Mouse (Mus musculus) liver, embryonic 13.5 days (tissue): ENCODE data around the gene Eef1akmt4. TPM values are rescaled to one million over a fixed set of nuclear protein-coding genes. Genes with fewer than 3 reads are reported as not detected.

Experiments
- ATAC-seq: fragments of 200-750 bp; cut with Nextera tagmentation; 2 replicates; pipeline ENCODE4 v1.8.0; 2017; ENCODE audit warnings: low read depth, mild to moderate bottlenecking, moderate number of reproducible peaks, moderate library complexity
- DNase-seq: peaks from one replicate; pipeline ENCODE4 v3.0.0; 2022
- H3K27ac ChIP-seq: fragments of 300-500 bp; sonication (generic); 2 replicates; pipeline ENCODE4 v1.5.1; 2015; ENCODE audit warnings: moderate library complexity, mild to moderate bottlenecking, inconsistent platforms
- H3K27me3 ChIP-seq: fragments of 300-500 bp; sonication (generic); 2 replicates; pipeline ENCODE4 v1.6.1; 2015; ENCODE audit warnings: mild to moderate bottlenecking, inconsistent platforms
- H3K36me3 ChIP-seq: fragments of 300-500 bp; sonication (generic); 2 replicates; pipeline ENCODE4 v1.6.1; 2015; ENCODE audit warnings: mild to moderate bottlenecking, inconsistent platforms
- H3K4me1 ChIP-seq: fragments of 300-500 bp; sonication (generic); replicated peaks from 2 replicates; pipeline ENCODE4 v1.6.1; 2015; ENCODE audit warnings: inconsistent platforms
- H3K4me2 ChIP-seq: fragments of 300-500 bp; sonication (generic); 2 replicates; pipeline ENCODE4 v1.6.1; 2015; ENCODE audit warnings: inconsistent platforms, mild to moderate bottlenecking, moderate library complexity
- H3K4me3 ChIP-seq: fragments of 300-500 bp; sonication (generic); replicated peaks from 2 replicates; pipeline ENCODE4 v1.5.1; 2015; ENCODE audit warnings: mild to moderate bottlenecking, inconsistent platforms
- H3K9ac ChIP-seq: fragments of 300-500 bp; sonication (generic); 2 replicates; pipeline ENCODE4 v1.6.1; 2015; ENCODE audit warnings: mild to moderate bottlenecking, inconsistent platforms
- H3K9me3 ChIP-seq: fragments of 300-500 bp; sonication (generic); replicated peaks from 2 replicates; pipeline ENCODE4 v1.6.1; 2016; ENCODE audit warnings: inconsistent platforms
- WGBS: fragments of 180-500 bp; shearing (Covaris S2); methylation state at CpG from one replicate; pipeline ENCODE4 v1.1.7; 2015; ENCODE audit not compliant: insufficient replicate concordance; 5-methylcytosine and 5-hydroxymethylcytosine counted together
- polyA plus RNA-seq: library from polyadenylated mRNA; unstranded; fragments of >200 nt; fragmentation: Nextera tagmentation; extraction: Ambion mirVana; gene quantifications from 2 replicates; pipeline ENCODE4 v1.2.1, GENCODE M21; 2015

Gene Eef1akmt4
- polyA plus RNA-seq, 1 experiment from 2014 or later = 23.7 TPM

DNA sequence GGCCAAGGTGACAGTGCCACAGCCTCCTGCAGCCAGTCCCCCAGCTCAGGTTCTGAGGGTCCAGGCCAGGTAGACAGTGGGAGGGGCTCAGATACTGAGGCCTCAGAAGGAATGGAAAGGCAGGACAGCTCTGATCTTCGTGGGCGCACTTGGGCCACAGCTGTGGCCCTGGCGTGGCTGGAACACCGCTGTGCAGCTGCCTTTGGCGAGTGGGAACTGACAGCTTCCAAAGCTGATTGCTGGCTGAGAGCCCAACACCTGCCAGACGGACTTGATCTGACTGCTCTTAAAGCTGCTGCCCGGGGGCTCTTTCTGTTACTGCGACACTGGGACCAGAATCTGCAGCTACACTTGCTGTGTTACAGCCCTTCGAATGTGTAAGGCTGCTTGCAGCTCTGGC, 6.7 kb upstream of the Eef1akmt4 start:
- ATAC-seq = no peak
- WGBS = 74% methylated on average over 9 of the region's 9 CpGs
- no peak for DNase-seq
- Histone ChIP-seq H3K4me1 (peaks cover 12% of the 10 kb centered on the region), H3K36me3 (peaks cover 50% of the 10 kb centered on the region), H3K27ac (no peak overlapping the region), H3K9me3 (no peaks in the 10 kb centered on the region), H3K4me2 (no peak overlapping the region), H3K4me3 (no peak overlapping the region), H3K27me3 (peaks cover 3% of the 10 kb centered on the region; the same call in 1 of the 2 replicates), H3K9ac (no peak overlapping the region)

DNA sequence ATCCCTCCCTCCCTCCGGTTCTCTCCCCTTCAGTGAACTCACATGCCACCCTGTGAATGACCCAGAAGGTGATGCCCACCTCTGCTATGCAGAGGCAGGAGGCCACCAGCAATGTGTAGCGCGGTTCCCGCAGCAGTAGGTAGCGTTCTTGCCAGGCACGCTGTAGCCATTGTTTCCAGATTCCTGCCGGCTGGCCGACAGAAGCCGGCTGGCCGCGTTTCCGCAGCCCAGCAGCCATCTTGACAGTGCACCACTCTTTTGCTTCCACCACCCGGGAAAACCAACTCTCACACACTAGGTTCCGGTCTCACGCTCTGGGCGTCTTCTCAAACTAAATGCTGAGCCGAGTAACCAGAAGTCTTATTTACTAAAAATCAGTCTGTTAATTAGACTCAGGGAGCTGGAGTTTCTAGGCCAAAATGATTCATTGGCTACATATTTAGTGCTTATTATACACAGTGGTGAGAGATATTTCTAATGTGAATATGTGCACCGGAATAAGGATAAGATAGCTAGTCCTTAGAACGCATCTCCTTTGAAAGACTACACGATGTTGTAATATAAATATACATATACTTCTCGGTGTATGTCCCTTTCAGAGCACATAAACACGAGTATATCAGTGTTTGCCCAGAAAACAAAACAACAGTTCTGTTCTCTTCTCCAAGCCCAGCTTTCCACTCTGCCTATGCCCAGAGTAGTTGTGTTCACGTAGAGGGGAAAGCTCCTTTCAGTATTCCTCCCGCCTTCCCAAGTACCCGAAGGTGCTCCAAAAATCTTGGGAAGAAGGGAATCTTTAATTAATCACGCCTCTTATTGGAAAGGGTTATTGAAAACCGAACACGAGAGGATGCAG, 664 bp upstream of the Eef1akmt4 start:
- peak; percentile 71 for DNase-seq
- Histone ChIP-seq H3K27ac (peak overlapping the region; percentile 80), H3K9me3 (no peaks in the 10 kb centered on the region), H3K27me3 (no peaks in the 10 kb centered on the region), H3K4me3 (peak overlapping the region; percentile 78), H3K9ac (peak overlapping the region; percentile 82), H3K4me1 (peaks cover 35% of the 10 kb centered on the region), H3K4me2 (peak overlapping the region; percentile 92), H3K36me3 (peaks cover 37% of the 10 kb centered on the region)
- whole genome bisulfite sequencing = under 1% methylated on average over 28 of the region's 28 CpGs
- peak; percentile 45 for ATAC-seq

DNA sequence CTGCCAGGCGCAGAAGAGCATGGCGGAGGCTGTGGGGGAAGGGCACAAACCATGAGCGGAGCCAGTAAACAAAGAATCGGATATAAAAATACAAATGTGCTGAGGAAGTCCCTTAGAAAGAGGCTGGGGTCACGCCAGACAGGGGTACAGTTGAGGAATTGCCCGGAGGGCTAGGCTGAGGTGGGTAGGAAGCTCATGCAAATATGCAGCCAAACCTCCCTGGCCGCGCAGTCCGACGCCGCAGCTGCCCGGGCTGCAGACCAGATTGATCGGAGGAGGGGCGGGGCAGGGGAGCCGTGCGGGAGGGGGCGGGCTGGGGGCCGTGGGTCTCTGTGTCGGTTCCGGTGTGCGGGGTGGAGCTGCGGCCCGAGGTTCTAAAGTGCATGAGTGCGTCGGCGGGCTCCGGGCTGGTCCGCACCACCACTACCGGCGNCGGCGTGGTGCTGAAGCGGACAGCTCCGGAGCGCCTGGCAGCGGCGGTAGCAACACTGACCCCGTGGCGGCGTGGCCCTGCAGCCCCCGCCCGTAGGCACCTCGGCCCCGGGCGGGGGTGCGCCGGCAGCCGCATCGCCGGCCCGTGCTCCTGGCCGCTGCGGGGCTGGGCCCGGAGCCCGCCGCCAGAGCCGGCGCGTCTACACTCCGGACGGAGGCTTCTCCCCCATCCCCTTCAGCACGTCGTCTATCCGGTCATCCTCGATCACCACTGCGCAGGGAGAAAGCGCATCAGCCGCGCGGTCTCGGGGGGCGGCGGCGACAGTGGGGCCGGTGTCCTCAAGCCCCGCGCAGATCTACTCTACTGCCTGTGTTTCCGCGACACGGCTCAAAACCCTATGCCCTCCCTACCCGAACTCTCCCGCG, 8.4 kb downstream of the Eef1akmt4 start:
- DNase-seq (no peak), ATAC-seq (peak; percentile 25)
- Histone ChIP-seq H3K9me3 (no peaks in the 10 kb centered on the region), H3K27me3 (peaks cover 69% of the 10 kb centered on the region), H3K4me1 (peaks cover 35% of the 10 kb centered on the region), H3K27ac (no peak overlapping the region), H3K4me2 (peak overlapping the region; percentile 95), H3K36me3 (no peaks in the 10 kb centered on the region), H3K9ac (0 out of 2 replicates have a peak overlapping the region, but pooled peaks have one; percentile 71), H3K4me3 (peak overlapping the region; percentile 69)
- 4% methylated on average over 69 of the region's 83 CpGs for WGBS

DNA sequence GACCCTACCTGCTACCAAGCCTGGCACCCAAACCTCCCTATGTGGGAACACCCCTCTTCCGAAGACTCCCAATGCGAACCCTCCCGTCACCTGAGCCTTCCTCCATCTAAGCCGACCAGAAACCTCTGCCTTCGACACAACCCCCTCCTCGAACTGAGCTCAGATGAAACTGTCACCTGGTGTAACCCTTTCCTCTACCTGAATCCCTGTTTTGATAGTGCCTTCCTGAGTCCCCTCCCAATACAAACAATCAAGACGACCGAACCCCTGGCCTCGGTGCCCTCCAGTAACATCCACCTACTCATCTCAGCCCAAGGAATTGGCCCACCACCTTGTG, 9.0 kb downstream of the Eef1akmt4 start:
- Histone ChIP-seq H3K4me1 (peaks cover 35% of the 10 kb centered on the region), H3K36me3 (no peaks in the 10 kb centered on the region), H3K27ac (no peak overlapping the region), H3K27me3 (peaks cover 69% of the 10 kb centered on the region), H3K9me3 (no peaks in the 10 kb centered on the region), H3K4me2 (peak overlapping the region; percentile 95), H3K9ac (peak overlapping the region; percentile 71; the same call in 1 of the 2 replicates), H3K4me3 (peak overlapping the region; percentile 69)
- WGBS = 0% methylated on average over 9 of the region's 9 CpGs
- ATAC-seq = no peak
- DNase-seq = no peak

DNA sequence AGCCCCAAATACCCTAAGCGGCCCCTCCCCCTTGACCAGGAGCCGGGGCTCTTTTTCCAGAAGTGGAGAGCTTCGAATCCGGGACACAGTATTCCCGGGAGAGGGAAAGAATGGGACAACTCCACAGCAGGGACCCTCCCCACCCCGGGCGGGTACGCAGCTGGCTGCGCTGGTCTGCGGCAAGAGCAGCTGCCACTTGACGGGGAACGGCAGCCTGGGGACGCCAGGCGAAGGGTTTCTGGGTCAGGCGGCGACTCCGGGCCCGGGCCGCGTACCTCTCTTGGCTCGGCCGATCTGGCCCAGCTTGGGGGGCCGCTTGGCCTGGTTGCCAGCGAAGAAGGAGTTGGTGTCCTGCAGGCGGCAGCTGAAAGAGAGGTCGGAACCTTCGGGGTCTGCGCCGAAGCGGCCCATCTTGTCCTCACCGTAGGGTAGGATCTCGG, 9.4 kb downstream of the Eef1akmt4 start:
- 1% methylated on average over 32 of the region's 32 CpGs for WGBS
- Histone ChIP-seq H3K9ac (peak overlapping the region; percentile 71), H3K4me2 (peak overlapping the region; percentile 95), H3K9me3 (no peaks in the 10 kb centered on the region), H3K4me3 (peak overlapping the region; percentile 69), H3K4me1 (peaks cover 35% of the 10 kb centered on the region), H3K27ac (no peak overlapping the region), H3K36me3 (no peaks in the 10 kb centered on the region), H3K27me3 (peaks cover 69% of the 10 kb centered on the region)
- ATAC-seq (no peak), DNase-seq (no peak)

DNA sequence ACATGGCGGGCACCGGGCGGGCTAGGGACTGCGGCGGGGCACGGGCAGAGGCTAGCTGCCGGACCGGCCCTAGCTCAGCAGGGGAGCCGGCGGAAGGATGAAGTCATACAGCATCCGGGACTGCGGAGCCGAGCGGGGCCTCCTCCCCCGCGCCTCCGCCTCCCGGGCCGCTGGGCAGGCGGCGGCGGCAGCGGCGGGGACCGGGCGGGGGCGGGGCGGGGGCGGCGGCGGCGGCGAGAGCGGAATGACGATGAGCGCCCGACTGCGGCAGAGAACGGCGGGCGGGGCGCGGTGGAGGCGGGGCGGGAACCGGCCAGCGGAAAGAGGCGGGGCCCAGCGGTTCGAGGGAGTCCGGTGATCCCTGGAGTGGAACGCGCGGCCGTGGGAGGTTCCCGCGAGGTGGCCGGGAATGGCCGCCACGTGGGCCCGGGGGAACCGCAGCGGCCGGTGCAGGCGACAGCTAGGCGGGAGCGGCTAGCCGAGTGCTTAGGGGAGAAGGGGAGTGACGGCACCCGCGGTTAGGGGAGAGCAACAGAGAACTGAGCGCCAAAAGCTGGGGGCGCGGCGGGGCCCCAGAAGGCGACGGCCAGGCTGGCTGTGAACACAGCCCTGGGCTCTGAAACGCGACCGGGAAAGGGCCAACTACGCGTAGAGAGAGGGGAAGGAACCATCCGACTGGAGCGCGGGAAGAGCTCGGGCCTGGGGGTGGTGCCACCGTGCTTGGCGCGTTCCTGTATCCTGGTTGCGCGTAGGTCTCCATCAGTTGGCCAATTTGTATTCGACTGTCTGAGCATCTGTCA, 10.0 kb downstream of the Eef1akmt4 start, which contains the start of gene Camk2n2:
TSS of gene Camk2n2 (minus strand) at position 97 of the 800 bp plus-strand sequence.
- H3K27ac ChIP-seq = peak within 1 kb of the TSS; percentile 31; the same call in 1 of the 2 replicates
- H3K27me3 ChIP-seq = peaks cover 71% of the 10 kb centered on the region

DNA sequence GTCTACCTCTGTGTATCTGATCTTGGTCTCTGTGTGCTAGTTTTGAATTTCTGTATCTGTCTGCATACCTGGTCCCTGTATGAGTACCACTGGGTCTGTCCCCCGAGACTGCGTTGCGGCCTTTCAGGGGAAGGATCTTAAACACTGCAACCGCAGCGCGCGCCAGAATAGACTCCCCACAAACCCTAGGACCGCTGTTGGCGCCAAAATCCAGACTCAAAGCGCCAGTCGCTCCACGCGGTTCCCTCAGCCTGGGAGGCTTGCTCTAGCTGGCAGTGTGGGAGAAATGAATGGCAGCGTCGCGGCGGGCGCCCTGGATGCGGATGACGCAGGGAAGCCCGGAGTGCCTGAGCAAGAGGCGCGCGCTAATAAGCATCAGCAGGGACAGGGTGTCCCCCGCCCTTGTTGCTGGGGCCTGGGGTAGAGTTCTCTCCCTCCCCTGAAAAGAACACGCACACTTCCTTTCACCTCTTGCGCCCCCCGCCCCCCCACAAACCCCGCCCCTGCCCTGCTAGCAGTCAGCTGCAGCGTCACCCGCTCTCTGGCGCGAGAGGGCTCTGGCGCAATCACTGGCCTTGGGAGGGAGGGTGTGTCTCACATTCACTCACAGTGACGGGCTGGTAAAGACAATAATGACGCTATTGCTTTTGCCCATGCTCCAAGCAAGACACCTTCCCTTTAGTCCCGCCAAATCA, 10.7 kb downstream of the Eef1akmt4 start:
- ATAC-seq (peak; percentile 42), DNase-seq (peak; percentile 31)
- Histone ChIP-seq H3K4me3 (peak overlapping the region; percentile 69), H3K36me3 (no peaks in the 10 kb centered on the region), H3K27me3 (peaks cover 78% of the 10 kb centered on the region), H3K9ac (peak overlapping the region; percentile 71), H3K9me3 (no peaks in the 10 kb centered on the region), H3K4me1 (peaks cover 35% of the 10 kb centered on the region), H3K4me2 (peak overlapping the region; percentile 95), H3K27ac (0 out of 2 replicates have a peak overlapping the region, but pooled peaks have one; percentile 31)
- WGBS = under 1% methylated on average over 37 of the region's 37 CpGs

More for the DNA sequence above, 10.0 kb downstream of the Eef1akmt4 start, which contains the start of gene Camk2n2:
- peak within 1 kb of the TSS; percentile 69 for H3K4me3 ChIP-seq
- H3K4me2 ChIP-seq = peak within 1 kb of the TSS; percentile 95
- H3K9ac ChIP-seq = peak within 1 kb of the TSS; percentile 71
- 1% methylated on average over 80 of the region's 92 CpGs for WGBS
- DNase-seq = peak; percentile 50
- ATAC-seq = peak; percentile 70
- no peaks in the 10 kb centered on the region for H3K36me3 ChIP-seq
- H3K4me1 ChIP-seq = peaks cover 35% of the 10 kb centered on the region
- no peaks in the 10 kb centered on the region for H3K9me3 ChIP-seq

DNA sequence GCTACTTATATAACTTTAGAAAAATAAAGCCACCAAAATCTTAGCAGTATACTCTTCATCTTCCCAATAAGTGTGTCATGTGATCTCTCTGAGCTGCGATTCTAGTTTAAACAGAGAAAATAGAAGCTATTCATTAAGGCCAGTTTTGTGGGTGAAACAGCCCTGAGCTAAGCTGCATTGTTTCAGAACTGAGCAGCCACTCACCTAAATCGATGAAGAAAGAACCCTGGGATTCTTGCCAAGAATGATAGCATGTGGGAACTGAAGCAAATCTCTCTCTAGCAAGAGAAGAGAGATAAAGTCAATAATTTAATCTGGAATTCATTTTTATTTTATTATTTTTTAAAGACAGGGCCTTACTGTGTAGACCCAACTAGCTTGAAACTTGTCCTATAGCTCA, 11.8 kb downstream of the Eef1akmt4 start:
- WGBS = 63% methylated on average over 2 of the region's 2 CpGs
- H3K9ac ChIP-seq = no peak overlapping the region
- no peak overlapping the region for H3K27ac ChIP-seq
- no peaks in the 10 kb centered on the region for H3K36me3 ChIP-seq
- H3K9me3 ChIP-seq = no peaks in the 10 kb centered on the region
- H3K4me1 ChIP-seq = peaks cover 35% of the 10 kb centered on the region
- DNase-seq (no peak), ATAC-seq (no peak)
- no peak overlapping the region for H3K4me3 ChIP-seq
- H3K27me3 ChIP-seq = peaks cover 79% of the 10 kb centered on the region
- no peak overlapping the region for H3K4me2 ChIP-seq

DNA sequence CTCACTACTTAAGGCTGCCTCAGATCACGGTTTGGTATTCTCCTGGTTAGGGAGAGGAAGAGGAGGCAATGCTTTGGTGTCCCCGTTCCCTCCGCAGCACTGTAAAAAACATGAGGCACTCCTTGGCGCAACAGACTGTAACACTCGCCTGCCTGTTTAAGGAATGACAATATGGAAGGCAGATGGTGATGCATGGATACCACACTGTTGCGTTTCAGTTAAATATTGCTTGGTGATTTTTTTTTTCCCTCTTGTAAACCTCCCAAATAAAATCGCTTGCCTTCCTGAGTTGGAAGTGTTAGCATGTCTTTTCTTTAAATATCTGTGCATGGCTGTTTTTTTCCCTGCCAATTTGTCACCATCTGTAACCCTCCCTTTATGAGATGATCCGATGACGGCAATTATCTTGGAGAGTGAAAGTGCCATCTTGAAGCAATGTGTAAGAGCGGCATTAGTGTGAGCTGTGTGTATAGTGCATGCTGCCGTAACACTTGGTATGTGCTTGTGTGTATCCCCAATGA, 17.5 kb downstream of the Eef1akmt4 start:
- Histone ChIP-seq H3K36me3 (no peaks in the 10 kb centered on the region), H3K9ac (no peak overlapping the region), H3K4me3 (no peak overlapping the region), H3K9me3 (no peaks in the 10 kb centered on the region), H3K4me2 (no peak overlapping the region; the same call in 1 of the 2 replicates), H3K27me3 (peaks cover 58% of the 10 kb centered on the region), H3K27ac (no peak overlapping the region), H3K4me1 (peaks cover 5% of the 10 kb centered on the region)
- WGBS = 63% methylated on average over 11 of the region's 11 CpGs
- no peak for ATAC-seq
- DNase-seq = no peak
